Mouse (Mus musculus) lung, postnatal 10 days (tissue): ENCODE data around the gene Samhd1.

Source experiments
- DNase-seq: peaks from one replicate; pipeline ENCODE4 v3.0.0; 2021

Gene Samhd1

DNA sequence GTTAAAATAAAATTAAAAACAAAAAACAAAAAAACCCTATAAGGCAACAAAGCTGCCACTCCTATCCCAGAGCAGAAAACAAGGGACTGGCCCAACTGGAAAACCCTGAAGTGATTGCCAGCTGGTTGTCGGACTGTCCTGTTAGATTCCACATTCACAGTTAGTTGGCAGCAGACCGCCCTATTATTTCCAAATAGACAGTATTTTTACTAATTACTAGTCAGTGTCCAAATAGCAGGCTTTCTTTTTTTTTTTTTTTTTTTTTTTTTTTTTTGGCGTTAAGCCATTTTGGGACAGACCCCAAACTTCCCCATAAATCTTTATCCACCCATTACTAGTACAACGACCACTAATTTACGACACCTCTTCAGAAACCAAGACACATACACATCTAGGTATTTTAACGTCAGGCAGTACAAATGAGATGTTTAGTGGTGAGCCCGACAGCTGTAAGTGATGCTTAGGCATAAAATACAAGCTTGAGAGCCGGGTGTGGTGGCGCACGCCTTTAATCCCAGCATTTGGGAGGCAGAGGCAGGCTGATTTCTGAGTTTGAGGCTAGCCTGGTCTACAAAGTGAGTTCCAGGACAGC, 560 bp upstream of the Samhd1 start:
- peak; percentile 62 for DNase-seq

DNA sequence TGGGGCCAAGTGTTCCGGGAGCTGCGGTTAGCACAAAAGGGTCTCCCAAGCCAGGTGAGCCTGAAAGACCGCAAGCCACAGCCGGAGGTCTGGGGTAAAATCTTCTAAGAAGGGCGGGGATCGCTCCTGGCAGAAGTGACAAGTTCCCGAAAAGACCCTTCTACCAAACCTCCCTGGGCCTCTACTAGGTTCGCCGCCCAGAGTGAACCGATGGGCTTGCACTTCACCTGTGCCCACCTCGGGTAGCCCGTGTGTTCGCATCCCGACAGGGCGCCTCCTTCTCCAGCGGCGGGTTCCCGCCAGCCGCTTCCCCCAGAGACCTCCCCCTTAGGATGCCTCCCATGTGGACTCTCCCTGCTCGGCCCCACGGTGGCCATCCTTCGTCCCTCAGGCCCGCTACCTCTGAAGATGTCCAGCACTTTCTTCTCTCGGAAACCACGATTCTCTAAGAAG, 560 bp downstream of the Samhd1 start:
- peak; percentile 51 for DNase-seq

DNA sequence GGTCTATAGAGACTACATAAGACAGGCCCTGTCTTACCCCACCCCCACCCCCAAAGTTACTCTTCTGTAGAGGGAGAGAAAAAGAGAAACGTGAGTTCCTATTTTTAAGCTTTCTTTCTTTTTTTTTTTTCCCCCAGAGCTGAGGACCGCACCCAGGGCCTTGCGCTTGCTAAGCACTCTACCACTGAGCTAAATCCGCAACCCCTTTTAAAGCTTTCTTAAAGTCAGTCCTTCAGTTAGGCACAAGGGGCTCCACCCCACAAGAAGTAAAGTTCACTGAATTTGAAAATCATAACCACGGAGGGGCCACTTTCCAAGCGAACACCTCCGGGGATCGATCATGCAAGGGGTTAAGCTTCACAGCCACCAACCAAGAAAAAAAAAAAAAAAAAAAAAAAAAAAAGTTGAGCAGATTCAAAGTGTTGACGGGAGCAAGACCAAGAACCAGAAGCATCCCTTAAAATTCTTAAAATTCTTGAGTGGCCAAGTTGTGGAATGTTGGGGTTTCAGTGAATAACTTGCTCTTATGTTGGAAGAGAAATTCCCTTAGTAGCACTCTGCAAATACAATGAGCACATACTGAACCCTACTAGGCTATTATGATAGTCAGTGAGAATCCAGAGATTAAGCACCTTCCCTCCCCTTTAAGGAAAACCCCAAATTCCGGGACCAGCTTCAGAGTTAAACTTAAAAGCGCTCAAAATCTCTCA, 1.1 kb downstream of the Samhd1 start:
- DNase-seq = no peak

GRCm38 (mm10) chr2:157132686-157133540, 2.2 kb downstream of the Samhd1 start:
- no peak for DNase-seq

DNA sequence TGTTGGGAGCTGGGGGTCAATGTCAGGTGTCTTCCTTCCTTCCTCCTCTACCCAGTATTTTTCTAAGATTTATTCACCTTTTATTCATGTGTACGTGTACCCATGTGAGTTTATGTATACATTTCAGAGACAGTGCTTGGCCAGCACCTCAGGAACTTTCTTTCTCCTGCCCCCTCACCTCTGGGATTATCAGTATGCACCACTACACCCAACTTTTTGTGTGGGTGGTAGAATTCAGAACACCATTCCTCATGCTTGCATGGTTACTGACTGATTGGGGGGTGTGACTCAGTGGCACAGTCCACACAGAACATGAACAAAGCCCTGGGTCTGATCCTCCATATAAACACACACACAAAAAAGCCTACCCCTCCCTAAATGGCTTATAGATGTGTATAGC, 3.0 kb downstream of the Samhd1 start:
- no peak for DNase-seq

- DNase-seq = peak; percentile 56
Observed at GRCm38 (mm10) chr2:157130813-157131514, 4.1 kb downstream of the Samhd1 start.

DNA sequence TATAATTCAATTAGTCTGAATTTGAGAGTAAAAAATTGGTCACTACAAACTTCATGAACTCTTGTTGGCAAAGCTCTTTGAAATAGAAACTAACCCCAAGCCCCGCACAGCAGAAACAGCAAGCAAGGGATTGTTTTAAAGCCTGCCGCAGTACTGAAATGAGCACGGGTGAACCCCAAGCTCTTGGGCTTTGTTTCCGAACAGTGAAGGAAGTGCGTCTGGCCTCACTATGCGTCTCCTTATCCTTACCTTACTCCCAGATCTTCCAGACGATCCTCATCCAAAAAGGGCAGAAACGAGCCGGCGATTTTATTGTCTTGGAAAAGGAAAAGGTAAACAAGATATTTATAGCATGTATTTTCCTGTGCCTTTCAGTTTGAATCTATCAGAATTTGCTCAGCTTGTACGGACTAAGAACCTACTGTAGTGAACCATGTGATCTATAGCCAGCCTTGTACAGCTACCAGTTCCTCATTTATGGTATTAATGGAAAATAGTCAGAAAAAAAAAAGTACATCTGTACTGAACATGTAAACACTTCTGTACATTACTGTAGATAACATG, 5.4 kb downstream of the Samhd1 start:
- DNase-seq = no peak

DNA sequence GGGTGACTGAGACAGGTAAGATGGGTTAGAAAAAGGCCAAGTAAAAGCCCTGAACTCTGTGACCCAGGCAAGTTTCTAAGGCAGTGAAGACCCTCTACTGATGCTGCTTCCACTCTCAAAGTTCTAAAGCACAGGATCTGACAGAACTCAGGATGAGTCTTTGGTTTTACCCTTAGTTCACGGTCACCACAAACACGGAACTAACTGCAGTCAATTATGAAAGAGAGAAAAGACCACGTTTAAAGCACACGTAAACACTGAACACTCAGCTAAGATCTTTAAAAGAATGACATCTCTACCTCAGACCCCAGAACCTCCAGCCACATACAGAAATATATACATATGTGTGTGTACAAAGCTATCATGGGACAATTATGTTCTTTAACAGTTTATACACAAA, 6.0 kb downstream of the Samhd1 start:
- no peak for DNase-seq

GRCm38 (mm10) chr2:157128072-157128471, 7.0 kb downstream of the Samhd1 start:
- peak; percentile 54 for DNase-seq

DNA sequence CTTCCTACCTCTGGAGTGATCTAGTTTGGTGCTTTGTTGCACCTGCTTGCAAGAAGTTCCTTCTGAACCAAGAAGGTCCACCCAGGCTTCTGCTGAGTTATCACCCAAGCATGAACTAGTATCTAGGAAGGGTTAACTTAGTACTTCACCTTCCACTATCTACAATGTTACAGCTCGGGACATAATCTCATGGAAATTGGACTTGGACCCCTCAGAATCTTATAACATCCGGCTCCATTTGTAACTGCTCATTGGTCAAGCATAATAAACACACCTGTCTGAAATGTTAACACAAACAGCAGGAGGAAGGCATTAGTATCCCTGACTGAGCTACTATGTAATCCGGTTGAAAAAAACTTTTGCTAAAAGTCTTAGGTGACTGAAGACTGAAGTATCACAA, 7.7 kb downstream of the Samhd1 start:
- no peak for DNase-seq

DNA sequence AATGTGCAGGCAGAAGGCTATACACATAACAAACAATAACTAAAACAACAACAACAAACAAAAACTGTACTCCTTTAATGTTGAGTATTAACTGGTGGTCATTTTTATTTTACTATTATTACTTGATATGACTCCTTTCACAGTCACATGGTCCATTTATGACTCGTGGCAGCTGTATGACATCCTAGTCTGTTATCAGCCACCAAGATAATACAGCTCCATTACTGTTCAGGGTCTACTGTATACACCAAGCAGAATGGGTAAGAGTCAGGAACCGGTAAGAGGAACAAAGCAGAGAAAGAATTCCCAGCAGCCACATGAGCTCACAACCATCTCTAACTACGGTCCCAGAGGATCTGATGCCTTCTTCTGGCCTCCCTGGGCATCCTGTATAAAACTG, 9.8 kb downstream of the Samhd1 start:
- DNase-seq = no peak

DNA sequence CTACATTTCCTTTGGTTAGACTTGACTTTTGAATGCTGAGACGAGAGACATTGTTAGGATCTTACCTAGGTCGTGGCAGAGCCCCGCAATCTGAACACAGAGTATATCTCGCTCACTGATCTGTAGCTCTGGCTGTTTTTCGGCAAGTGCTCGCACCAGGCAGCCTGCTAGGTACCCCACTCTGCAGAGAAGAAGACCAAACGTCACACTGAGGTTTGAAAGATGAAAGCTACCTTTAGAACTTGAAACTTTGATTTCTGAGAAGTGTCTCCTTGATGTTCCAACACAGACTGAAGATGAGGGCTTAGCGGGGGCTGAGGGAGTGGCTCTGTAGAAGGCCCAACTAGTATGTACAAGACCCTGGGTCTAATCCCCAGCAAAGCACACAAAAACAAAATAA, 13.3 kb downstream of the Samhd1 start:
- no peak for DNase-seq

GRCm38 (mm10) chr2:157119075-157119474, 16.0 kb downstream of the Samhd1 start:
- no peak for DNase-seq

DNA sequence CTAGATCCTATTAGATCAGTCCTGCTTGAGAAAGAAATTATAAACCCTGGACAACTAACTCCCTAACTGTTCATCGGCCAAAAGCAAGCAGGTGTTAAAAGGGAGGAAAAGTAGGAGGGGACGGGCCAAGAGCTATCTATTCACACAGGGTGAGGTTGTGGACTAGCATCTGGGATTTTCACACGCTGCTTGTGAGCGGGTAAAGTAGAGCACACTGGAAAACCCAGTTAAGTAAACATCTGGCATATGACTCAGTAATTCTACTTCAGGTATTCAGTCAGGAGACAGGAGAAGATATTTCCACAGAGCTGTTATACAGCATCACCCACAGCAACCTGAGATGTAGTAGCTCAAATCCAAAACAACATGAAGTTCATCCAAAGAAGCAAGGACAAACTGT, 16.5 kb downstream of the Samhd1 start:
- DNase-seq = no peak

- DNase-seq = peak; percentile 37
Observed at GRCm38 (mm10) chr2:157116964-157117363, 18.1 kb downstream of the Samhd1 start.

- DNase-seq = no peak
Observed at GRCm38 (mm10) chr2:157108236-157108635, 26.8 kb downstream of the Samhd1 start.

GRCm38 (mm10) chr2:157104454-157104853, 30.6 kb downstream of the Samhd1 start:
- DNase-seq = no peak

DNA sequence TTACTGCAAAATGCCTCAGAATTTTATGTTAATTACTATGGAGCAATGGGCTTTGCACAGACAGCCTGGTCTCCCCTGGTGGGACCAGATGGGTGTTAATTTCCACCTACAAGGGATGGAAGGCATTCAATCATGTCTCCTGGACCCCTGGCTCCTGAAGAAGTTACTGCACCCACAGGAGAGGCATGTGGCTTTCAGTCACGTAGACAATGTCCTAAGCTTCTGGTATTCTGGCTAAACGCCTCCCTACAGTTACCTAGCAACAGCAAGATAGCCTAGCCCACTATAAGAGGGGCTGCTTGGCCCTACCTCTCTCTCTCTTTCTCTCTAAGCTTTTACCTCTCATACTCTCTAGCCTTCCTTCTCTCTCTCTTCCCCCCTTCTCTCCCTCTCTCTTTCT, 32.8 kb downstream of the Samhd1 start:
- no peak for DNase-seq

DNA sequence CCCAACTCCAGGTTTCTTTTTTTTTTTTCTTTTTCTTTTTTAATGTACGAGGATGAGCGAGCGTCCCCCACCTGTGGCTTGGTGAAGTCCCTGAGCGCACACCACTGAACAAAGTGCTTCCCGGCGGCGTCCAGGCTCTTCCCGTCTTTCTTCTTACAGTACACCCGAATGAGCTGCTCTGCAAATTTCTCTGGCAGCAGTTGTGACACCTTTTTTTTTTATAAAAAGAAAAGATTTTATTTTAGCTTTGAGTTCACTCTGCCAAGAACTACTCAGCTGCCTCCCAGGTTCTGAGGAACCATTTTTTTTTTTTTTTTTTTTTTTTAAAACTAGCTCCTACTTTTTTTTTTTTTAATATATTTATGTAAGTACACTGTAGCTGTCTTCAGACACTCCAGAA, 33.4 kb downstream of the Samhd1 start:
- DNase-seq = no peak

DNA sequence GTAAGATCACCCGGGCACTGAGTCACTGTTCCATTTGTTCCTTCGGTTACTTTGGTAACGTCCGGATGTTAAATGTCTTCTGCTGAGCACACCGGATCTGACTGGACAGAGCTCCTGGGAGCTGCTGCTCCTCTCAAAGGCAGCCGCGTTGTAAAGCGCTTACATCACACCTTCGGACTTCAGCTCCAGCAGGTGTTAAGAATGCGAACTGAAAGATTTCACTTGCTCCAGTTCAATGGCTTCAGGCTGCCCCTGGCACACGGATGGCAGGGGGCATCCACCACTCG, 34.8 kb downstream of the Samhd1 start:
- DNase-seq = no peak

GRCm38 (mm10) chr2:157099532-157100318, 35.3 kb downstream of the Samhd1 start:
- DNase-seq = peak; percentile 61
